22 mouse cellular contexts compared by ENCODE assay signal in genomic region chr4:108811142-108811541, GRCm38 (mm10). TPM values are rescaled to one million over a fixed set of nuclear protein-coding genes. Genes with fewer than 3 reads are reported as not detected.
DNase-seq lines count a peak whose midpoint lies in the region; ATAC-seq and TF ChIP-seq lines count a peak whose summit lies in the region.
"Had no signal": no experiment of that assay in that cellular context is flagged by ENCODE, and none has a peak within 500 bp of the region (broad histone marks: within the 10 kb centered on the region; RNA-seq: fewer than 3 reads in every experiment).

No protein-coding gene starts in this region.

- DNase-seq in adrenal gland, postnatal 14 days: peak; percentile 17
- no peak for DNase-seq in adrenal gland, adult 18-20 months (ENCODE audit: low spot score in 2 of 2)
- DNase-seq in hindbrain, postnatal 0 days (ENCODE audit: low spot score): no peak
- no peak for DNase-seq in midbrain, embryonic 10.5 days (ENCODE audit: low spot score)
- DNase-seq: cerebellum, adult 11-12 months; cerebellum, adult 9-11 months; cerebellum, postnatal 36 days; gastrocnemius, adult 2 months; gastrocnemius, postnatal 25 days; heart, adult 18-20 months; heart, postnatal 14 days had no signal

- H3K27ac ChIP-seq in hindbrain, postnatal 0 days: no peak overlapping the region
- no peak overlapping the region for H3K27ac ChIP-seq in hindbrain, embryonic 12.5 days
- H3K27ac ChIP-seq in midbrain, embryonic 15.5 days: no peak overlapping the region
- H3K27ac ChIP-seq in midbrain, embryonic 10.5 days (replicated peaks): no peak overlapping the region
- H3K27ac ChIP-seq: embryonic facial prominence, embryonic 13.5 days; forebrain, embryonic 13.5 days; gastrocnemius, adult 2 months; heart, embryonic 15.5 days; hindbrain, embryonic 14.5 days had no signal

- no peak overlapping the region for H3K9ac ChIP-seq in hindbrain, postnatal 0 days (replicated peaks; ENCODE audit: low read length)
- H3K9ac ChIP-seq in hindbrain, embryonic 12.5 days: no peak overlapping the region
- H3K9ac ChIP-seq in midbrain, embryonic 15.5 days: no peak overlapping the region
- H3K9ac ChIP-seq: embryonic facial prominence, embryonic 13.5 days; forebrain, embryonic 13.5 days; heart, embryonic 15.5 days; hindbrain, embryonic 14.5 days had no signal

- no peak overlapping the region for H3K4me3 ChIP-seq in hindbrain, postnatal 0 days (ENCODE audit: low read length)
- H3K4me3 ChIP-seq in hindbrain, embryonic 12.5 days: no peak overlapping the region
- no peak overlapping the region for H3K4me3 ChIP-seq in midbrain, embryonic 15.5 days
- no peak overlapping the region for H3K4me3 ChIP-seq in midbrain, embryonic 10.5 days
- H3K4me3 ChIP-seq: embryonic facial prominence, embryonic 13.5 days; forebrain, embryonic 13.5 days; gastrocnemius, adult 2 months; heart, embryonic 15.5 days had no signal

- no peaks in the 10 kb centered on the region for H3K9me3 ChIP-seq in hindbrain, postnatal 0 days (ENCODE audit: low read length)
- no peaks in the 10 kb centered on the region for H3K9me3 ChIP-seq in hindbrain, embryonic 12.5 days (replicated peaks)
- H3K9me3 ChIP-seq in midbrain, embryonic 15.5 days: no peaks in the 10 kb centered on the region
- H3K9me3 ChIP-seq in midbrain, embryonic 10.5 days (replicated peaks): no peaks in the 10 kb centered on the region
- H3K9me3 ChIP-seq: embryonic facial prominence, embryonic 13.5 days; forebrain, embryonic 13.5 days; heart, embryonic 15.5 days had no signal

- H3K4me2 ChIP-seq in hindbrain, postnatal 0 days (ENCODE audit: low read depth, low read length): no peak overlapping the region
- no peak overlapping the region for H3K4me2 ChIP-seq in hindbrain, embryonic 12.5 days (replicated peaks)
- no peak overlapping the region for H3K4me2 ChIP-seq in midbrain, embryonic 15.5 days
- H3K4me2 ChIP-seq: embryonic facial prominence, embryonic 13.5 days; forebrain, embryonic 13.5 days; heart, embryonic 11.5 days; heart, embryonic 15.5 days; hindbrain, embryonic 14.5 days had no signal

- H3K36me3 ChIP-seq in hindbrain, postnatal 0 days (ENCODE audit: insufficient read depth, low read length): no peaks in the 10 kb centered on the region
- H3K36me3 ChIP-seq in hindbrain, embryonic 12.5 days: peaks cover 7% of the 10 kb centered on the region; the same call in 1 of the 2 replicates
- H3K36me3 ChIP-seq in midbrain, embryonic 15.5 days (replicated peaks): peaks cover 3% of the 10 kb centered on the region
- H3K36me3 ChIP-seq in midbrain, embryonic 10.5 days: peaks cover 17% of the 10 kb centered on the region

- ATAC-seq in hindbrain, postnatal 0 days: peak; percentile 29; the same call in 1 of the 2 replicates
- ATAC-seq in hindbrain, embryonic 12.5 days (ENCODE audit: low FRiP score): no peak
- 0 out of 2 replicates have a peak, but pooled peaks have one; percentile 27 for ATAC-seq in midbrain, embryonic 15.5 days (replicated peaks)
- ATAC-seq: activated CD4-positive, CD25-positive, alpha-beta regulatory T cell, adult 4 months; forebrain, embryonic 13.5 days; intestine, embryonic 16.5 days; Patski had no signal

- no peak for TF ChIP-seq CTCF in hindbrain, postnatal 0 days (IDR thresholded peaks at IDR 0.05; ENCODE audit: low read depth)

- 65% methylated on average over 4 of the region's 4 CpGs for WGBS in hindbrain, postnatal 0 days
- WGBS in hindbrain, embryonic 12.5 days: 63% methylated on average over 4 of the region's 4 CpGs
- 70% methylated on average over 4 of the region's 4 CpGs for WGBS in midbrain, embryonic 15.5 days
- WGBS in midbrain, embryonic 10.5 days: 68% methylated on average over 4 of the region's 4 CpGs

- H3K27me3 ChIP-seq in hindbrain, postnatal 0 days (ENCODE audit: insufficient read depth, low read length): no peaks in the 10 kb centered on the region
- no peaks in the 10 kb centered on the region for H3K27me3 ChIP-seq in hindbrain, embryonic 12.5 days
- no peaks in the 10 kb centered on the region for H3K27me3 ChIP-seq in midbrain, embryonic 15.5 days (replicated peaks)
- H3K27me3 ChIP-seq in midbrain, embryonic 10.5 days (ENCODE audit: low read depth, poor library complexity, severe bottlenecking): no peaks in the 10 kb centered on the region
- H3K27me3 ChIP-seq: CH12.LX; embryonic facial prominence, embryonic 13.5 days; forebrain, embryonic 13.5 days; heart, embryonic 15.5 days; Patski had no signal

- no peaks in the 10 kb centered on the region for H3K4me1 ChIP-seq in hindbrain, postnatal 0 days (ENCODE audit: insufficient read depth, low read length)
- H3K4me1 ChIP-seq in hindbrain, embryonic 12.5 days: 0 out of 2 replicates have a peak, but pooled peaks cover 3% of the 10 kb centered on the region
- H3K4me1 ChIP-seq in midbrain, embryonic 15.5 days: no peaks in the 10 kb centered on the region
- peaks cover 5% of the 10 kb centered on the region; the same call in 1 of the 2 replicates for H3K4me1 ChIP-seq in midbrain, embryonic 10.5 days
- H3K4me1 ChIP-seq: embryonic facial prominence, embryonic 13.5 days; forebrain, embryonic 13.5 days; heart, embryonic 15.5 days had no signal

RNA-seq across cellular contexts. Expression of gene Btf3l4, which starts 22.3 kb away (rescaled TPM):
- total RNA-seq in adrenal gland, postnatal 14 days (2021): 116 and 127 TPM in 2 replicates
- total RNA-seq in adrenal gland, adult 18-20 months (2021): 100 to 1,000 TPM; 115 to 126 TPM
- 80.6 and 89.6 TPM in 2 replicates for total RNA-seq in hindbrain, postnatal 0 days (2014; rRNA removed)
- polyA plus RNA-seq in hindbrain, postnatal 0 days (2015; fragmentation: Nextera tagmentation; extraction: Ambion mirVana): 149 and 152 TPM in 2 replicates
- 225 TPM in 2 replicates for polyA plus RNA-seq in hindbrain, embryonic 12.5 days (2016; fragmentation: Nextera tagmentation; extraction: Ambion mirVana)
- 167 and 179 TPM in 2 replicates for polyA plus RNA-seq in midbrain, embryonic 15.5 days (2015; fragmentation: Nextera tagmentation; extraction: Ambion mirVana)
- 213 and 242 TPM in 2 replicates for polyA plus RNA-seq in midbrain, embryonic 10.5 days (2016; fragmentation: Nextera tagmentation; extraction: Ambion mirVana)

RNA-seq across cellular contexts. Expression of gene Txndc12, which starts 23.3 kb away (rescaled TPM):
- total RNA-seq in adrenal gland, postnatal 14 days (2021): 63.8 and 73.9 TPM in 2 replicates
- 10 to 100 TPM; 66.4 to 68.5 TPM for total RNA-seq in adrenal gland, adult 18-20 months (2021)
- total RNA-seq in hindbrain, postnatal 0 days (2014; rRNA removed): 38.1 and 41.3 TPM in 2 replicates
- polyA plus RNA-seq in hindbrain, postnatal 0 days (2015; fragmentation: Nextera tagmentation; extraction: Ambion mirVana): 68.2 and 73.3 TPM in 2 replicates
- polyA plus RNA-seq in hindbrain, embryonic 12.5 days (2016; fragmentation: Nextera tagmentation; extraction: Ambion mirVana): 97.2 and 103 TPM in 2 replicates
- polyA plus RNA-seq in midbrain, embryonic 15.5 days (2015; fragmentation: Nextera tagmentation; extraction: Ambion mirVana): 63.8 and 67.4 TPM in 2 replicates
- 93.5 and 102 TPM in 2 replicates for polyA plus RNA-seq in midbrain, embryonic 10.5 days (2016; fragmentation: Nextera tagmentation; extraction: Ambion mirVana)

RNA-seq across cellular contexts. Expression of gene Zfyve9, which starts 30.5 kb away (rescaled TPM):
- 22.7 and 24.0 TPM in 2 replicates for total RNA-seq in adrenal gland, postnatal 14 days (2021)
- 10 to 100 TPM; 22.3 to 26.9 TPM for total RNA-seq in adrenal gland, adult 18-20 months (2021)
- total RNA-seq in hindbrain, postnatal 0 days (2014; rRNA removed): 25.9 and 28.5 TPM in 2 replicates
- polyA plus RNA-seq in hindbrain, postnatal 0 days (2015; fragmentation: Nextera tagmentation; extraction: Ambion mirVana): 9.2 and 10.0 TPM in 2 replicates
- polyA plus RNA-seq in hindbrain, embryonic 12.5 days (2016; fragmentation: Nextera tagmentation; extraction: Ambion mirVana): 6.0 and 6.4 TPM in 2 replicates
- polyA plus RNA-seq in midbrain, embryonic 15.5 days (2015; fragmentation: Nextera tagmentation; extraction: Ambion mirVana): 6.4 TPM in 2 replicates
- 3.9 and 4.5 TPM in 2 replicates for polyA plus RNA-seq in midbrain, embryonic 10.5 days (2016; fragmentation: Nextera tagmentation; extraction: Ambion mirVana)

RNA-seq across cellular contexts. Expression of gene Kti12, which starts 36.4 kb away (rescaled TPM):
- total RNA-seq in adrenal gland, postnatal 14 days (2021): 29.3 and 32.1 TPM in 2 replicates
- 10 to 100 TPM; 30.2 to 33.4 TPM for total RNA-seq in adrenal gland, adult 18-20 months (2021)
- total RNA-seq in hindbrain, postnatal 0 days (2014; rRNA removed): 34.5 and 34.8 TPM in 2 replicates
- polyA plus RNA-seq in hindbrain, postnatal 0 days (2015; fragmentation: Nextera tagmentation; extraction: Ambion mirVana): 29.4 and 29.7 TPM in 2 replicates
- polyA plus RNA-seq in hindbrain, embryonic 12.5 days (2016; fragmentation: Nextera tagmentation; extraction: Ambion mirVana): 37.0 and 39.8 TPM in 2 replicates
- polyA plus RNA-seq in midbrain, embryonic 15.5 days (2015; fragmentation: Nextera tagmentation; extraction: Ambion mirVana): 24.1 and 24.4 TPM in 2 replicates
- 53.4 and 62.2 TPM in 2 replicates for polyA plus RNA-seq in midbrain, embryonic 10.5 days (2016; fragmentation: Nextera tagmentation; extraction: Ambion mirVana)

RNA-seq across cellular contexts. Expression of gene A730015C16Rik, which starts 37.3 kb away (rescaled TPM):
- 0.53 TPM in 1 of 2 replicates, not detected in the other for total RNA-seq in adrenal gland, postnatal 14 days (2021)
- total RNA-seq in adrenal gland, adult 18-20 months (2021): not detected
- total RNA-seq in hindbrain, postnatal 0 days (2014; rRNA removed): 1.4 TPM in 1 of 2 replicates, not detected in the other
- 1.2 and 1.6 TPM in 2 replicates for polyA plus RNA-seq in hindbrain, postnatal 0 days (2015; fragmentation: Nextera tagmentation; extraction: Ambion mirVana)
- 1.6 and 3.1 TPM in 2 replicates for polyA plus RNA-seq in hindbrain, embryonic 12.5 days (2016; fragmentation: Nextera tagmentation; extraction: Ambion mirVana)
- polyA plus RNA-seq in midbrain, embryonic 15.5 days (2015; fragmentation: Nextera tagmentation; extraction: Ambion mirVana): 1.3 and 1.9 TPM in 2 replicates
- polyA plus RNA-seq in midbrain, embryonic 10.5 days (2016; fragmentation: Nextera tagmentation; extraction: Ambion mirVana): 1.5 and 1.8 TPM in 2 replicates
- total RNA-seq: gastrocnemius, postnatal 25 days; heart, adult 18-20 months; heart, postnatal 14 days had no signal
